Mouse (Mus musculus) thymus, postnatal 14 days (tissue): ENCODE data around the gene Rnf135.
"Not testable (repeated sequence)": the region's sequence is repeated elsewhere in the genome, so short reads cannot be mapped to it uniquely, and the experiment has no call there.

ENCODE experiments used
- DNase-seq: peaks from one replicate; pipeline ENCODE4 v3.0.0; 2021

Rnf135 gene

GRCm38 (mm10) chr11:80204037-80204436 lies 20.4 kb downstream of the Rnf135 start:
- no peak for DNase-seq

GRCm38 (mm10) chr11:80204941-80205340 lies 21.3 kb downstream of the Rnf135 start:
- DNase-seq, result no peak

- DNase-seq, result no peak
These were observed 24.8 kb downstream of the Rnf135 start for GRCm38 (mm10) chr11:80208465-80208859.

- peak; percentile 98 for DNase-seq
These were observed 25.5 kb downstream of the Rnf135 start, which contains the start of gene Rhot1 for GRCm38 (mm10) chr11:80208860-80209800. Gene Rhot1, plus strand, starts transcription at chr11:80209019.

- no peak for DNase-seq
These were observed 26.7 kb downstream of the Rnf135 start for GRCm38 (mm10) chr11:80210321-80210720.

DNA sequence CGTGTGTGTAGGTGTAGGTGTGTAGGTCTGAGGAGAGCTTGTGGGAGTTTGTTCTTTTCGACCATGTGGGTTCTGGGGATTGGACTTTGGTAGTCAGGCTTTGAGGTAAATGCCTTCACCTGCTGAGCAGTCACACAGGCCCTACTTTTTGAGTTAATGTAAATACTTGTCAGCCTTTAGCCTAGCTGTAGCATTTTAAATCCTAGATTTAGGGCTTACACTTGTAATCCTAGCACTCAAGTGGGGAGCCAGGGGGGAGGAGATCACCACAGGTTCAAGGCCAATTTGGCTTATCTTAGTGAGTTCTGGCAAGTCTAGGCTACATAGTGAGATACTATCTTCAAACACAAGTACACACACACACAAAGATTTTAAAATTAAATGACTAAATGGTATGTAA lies 28.6 kb downstream of the Rnf135 start:
- no peak for DNase-seq

DNA sequence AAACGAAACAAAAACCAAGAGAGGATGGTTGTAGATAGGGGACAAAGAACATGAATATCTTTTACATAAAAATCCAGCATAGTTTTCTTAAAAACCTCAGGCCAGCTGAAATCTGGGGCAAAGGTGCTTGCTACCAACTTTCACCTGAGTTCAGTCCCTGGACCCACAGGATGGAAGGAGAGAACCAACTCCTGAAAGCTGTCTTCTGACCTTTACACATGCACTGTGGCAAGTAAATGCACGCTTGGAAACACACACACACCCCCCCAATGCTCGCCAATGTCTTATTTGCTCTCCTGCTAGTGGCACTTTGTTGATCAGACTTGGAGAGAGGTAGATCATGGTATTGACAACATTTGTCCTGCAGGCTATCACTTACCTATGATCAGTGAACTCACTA lies 31.6 kb downstream of the Rnf135 start:
- no peak for DNase-seq

DNA sequence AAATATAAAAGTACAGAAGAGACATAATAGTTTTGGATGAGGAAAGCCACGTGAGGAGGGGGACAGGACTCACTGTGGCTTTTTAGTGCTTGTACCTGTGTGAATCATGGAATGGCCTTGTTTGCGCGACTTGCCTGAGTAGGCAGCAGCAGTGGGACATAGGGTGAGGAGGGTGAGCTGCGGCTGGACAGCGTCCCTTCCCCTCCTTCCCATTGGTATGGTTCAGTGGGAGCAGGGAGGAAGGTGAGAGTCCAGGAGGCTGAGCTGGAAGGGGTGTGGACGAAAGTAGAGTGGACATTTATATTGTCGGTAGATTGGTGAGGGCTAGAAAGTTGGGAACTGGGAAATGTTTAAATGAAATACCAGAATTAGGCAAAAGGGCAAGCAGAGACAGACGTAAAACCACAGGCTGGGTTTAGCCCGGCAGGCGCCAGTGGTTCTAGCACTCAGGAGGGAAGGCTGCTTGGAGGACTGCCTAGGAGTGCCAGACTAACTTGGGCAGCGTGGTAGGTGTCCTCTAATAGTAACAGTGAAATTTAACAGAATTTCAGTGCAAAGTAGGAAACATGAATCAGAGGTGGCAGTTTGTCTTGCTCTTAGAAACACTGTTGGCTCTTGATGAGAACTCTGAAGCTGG lies 35.1 kb downstream of the Rnf135 start:
- no peak for DNase-seq

- not testable (repeated sequence) for DNase-seq
These were observed 46.4 kb downstream of the Rnf135 start for GRCm38 (mm10) chr11:80230066-80230465.

- DNase-seq, result no peak
These were observed 53.6 kb downstream of the Rnf135 start for GRCm38 (mm10) chr11:80237278-80237677.

DNA sequence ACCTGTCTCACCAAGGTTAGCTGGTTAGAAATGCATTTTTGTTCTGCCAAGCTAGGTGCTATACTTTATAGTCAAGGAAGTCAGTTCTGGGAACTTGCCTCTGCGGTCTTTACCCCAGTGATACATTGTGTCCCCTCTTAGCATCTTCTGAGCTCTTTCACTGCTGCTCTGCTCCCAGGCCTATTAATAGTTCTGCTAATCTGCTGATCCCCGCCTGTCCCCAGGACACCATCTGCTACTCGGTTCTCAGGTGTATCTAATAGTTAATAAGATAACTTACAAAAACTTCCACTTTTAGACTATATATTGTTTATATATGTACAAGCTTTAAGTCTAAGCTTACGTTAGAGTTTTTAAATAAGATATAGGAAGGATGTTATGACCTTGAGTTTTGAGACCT lies 54.7 kb downstream of the Rnf135 start:
- DNase-seq, result no peak

- no peak for DNase-seq
These were observed 63.4 kb downstream of the Rnf135 start for GRCm38 (mm10) chr11:80247026-80247425.

DNA sequence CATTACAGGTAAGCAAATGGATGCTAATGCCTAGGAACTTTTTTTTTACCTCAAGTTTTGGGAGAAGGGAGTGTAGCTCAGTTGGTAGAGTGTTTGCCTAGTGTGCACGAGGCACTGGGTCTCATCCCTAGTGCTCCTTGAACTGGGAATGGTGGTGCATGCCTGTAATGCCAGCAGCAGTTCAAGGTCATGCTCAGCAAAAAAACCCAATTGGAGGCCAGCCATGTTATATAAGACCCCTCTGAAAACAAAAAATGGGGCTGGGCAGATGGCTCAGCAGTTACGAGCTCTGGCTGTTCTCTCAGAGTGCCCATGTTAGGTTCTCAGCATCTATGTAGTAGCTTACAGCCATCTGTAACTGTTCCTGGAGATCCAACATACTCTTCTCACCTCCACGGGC lies 64.9 kb downstream of the Rnf135 start:
- DNase-seq, result no peak
